Mouse (Mus musculus): ENCODE measurements at regions not wholly inside any gene's neighbourhood (a gene's known extent, or its start where the extent isn't known, plus 50 kb on each side); places are given as distances from the start of the nearest gene placed in this dataset.

DNA sequence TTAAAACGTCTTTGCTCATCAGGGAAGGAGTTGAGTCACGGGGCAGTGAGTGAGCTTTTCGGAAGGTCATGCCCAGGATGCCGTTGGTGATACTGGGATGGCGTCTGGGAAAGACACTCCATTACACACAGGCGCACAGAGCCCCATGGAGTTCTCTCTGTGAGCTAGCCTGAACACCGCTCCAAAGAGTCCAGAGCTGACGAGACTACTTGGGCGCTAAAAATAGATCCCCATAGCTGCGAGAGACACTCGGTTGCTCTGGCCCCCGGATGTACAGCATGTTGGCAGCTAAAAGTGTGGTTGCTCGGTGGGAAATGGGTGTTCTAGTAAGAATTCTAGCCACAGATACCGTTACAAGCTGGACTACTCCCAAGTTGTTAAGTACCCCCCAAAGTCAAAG is 306.5 kb upstream of the Pabpc6 start:
- TF ChIP-seq POLR2A (IDR thresholded peaks at IDR 0.05; ENCODE audit: insufficient read depth, low read length) (no peak), CTCF (IDR thresholded peaks at IDR 0.05; ENCODE audit: low read depth, low read length) (no peak), EP300 (IDR thresholded peaks at IDR 0.05; ENCODE audit: insufficient read depth, low read depth, low read length) (no peak)
- Histone ChIP-seq H3K27me3 (ENCODE audit: control insufficient read depth, insufficient read depth, low read length, poor library complexity, severe bottlenecking) (no peaks in the 10 kb centered on the region), H3K36me3 (ENCODE audit: control insufficient read depth, insufficient read depth, low read length, poor library complexity, severe bottlenecking) (no peaks in the 10 kb centered on the region), H3K27ac (ENCODE audit: insufficient read depth, low read length) (no peak overlapping the region), H3K9ac (ENCODE audit: low read depth, poor library complexity, severe bottlenecking) (no peak overlapping the region), H3K4me1 (ENCODE audit: control insufficient read depth, insufficient read depth, low read length) (no peaks in the 10 kb centered on the region), H3K4me3 (ENCODE audit: low read depth, low read length) (no peak overlapping the region), H3K9me3 (replicated peaks; ENCODE audit: control insufficient read depth, insufficient read depth, low read length, poor library complexity, severe bottlenecking) (no peaks in the 10 kb centered on the region)

DNA sequence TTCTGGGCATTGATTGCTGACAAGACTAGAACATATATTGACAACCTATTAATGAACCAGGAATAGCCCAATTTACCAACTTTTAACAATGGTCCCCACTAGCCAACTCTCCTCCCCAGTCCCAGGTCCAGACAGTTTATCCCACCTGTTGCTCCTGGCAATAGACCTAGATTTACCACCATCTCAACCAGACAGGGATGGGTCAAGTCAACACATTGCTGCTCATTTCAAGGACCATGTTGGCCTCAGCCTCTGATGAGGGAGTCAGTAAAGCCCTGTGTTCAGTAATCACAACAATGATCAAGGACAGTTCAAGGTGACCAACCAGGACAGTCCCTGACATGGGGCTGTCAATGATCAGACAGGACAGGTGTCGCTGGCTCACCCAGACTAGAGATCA is 305.6 kb upstream of the Pabpc6 start:
- Histone ChIP-seq H3K27me3 (ENCODE audit: control insufficient read depth, insufficient read depth, low read length, poor library complexity, severe bottlenecking) (no peaks in the 10 kb centered on the region), H3K4me3 (ENCODE audit: low read depth, low read length) (no peak overlapping the region), H3K9me3 (replicated peaks; ENCODE audit: control insufficient read depth, insufficient read depth, low read length, poor library complexity, severe bottlenecking) (no peaks in the 10 kb centered on the region), H3K9ac (ENCODE audit: low read depth, poor library complexity, severe bottlenecking) (no peak overlapping the region), H3K27ac (ENCODE audit: insufficient read depth, low read length) (no peak overlapping the region), H3K36me3 (ENCODE audit: control insufficient read depth, insufficient read depth, low read length, poor library complexity, severe bottlenecking) (no peaks in the 10 kb centered on the region), H3K4me1 (ENCODE audit: control insufficient read depth, insufficient read depth, low read length) (no peaks in the 10 kb centered on the region)
- TF ChIP-seq POLR2A (IDR thresholded peaks at IDR 0.05; ENCODE audit: insufficient read depth, low read length) (no peak), CTCF (IDR thresholded peaks at IDR 0.05; ENCODE audit: low read depth, low read length) (no peak), EP300 (IDR thresholded peaks at IDR 0.05; ENCODE audit: insufficient read depth, low read depth, low read length) (no peak)

DNA sequence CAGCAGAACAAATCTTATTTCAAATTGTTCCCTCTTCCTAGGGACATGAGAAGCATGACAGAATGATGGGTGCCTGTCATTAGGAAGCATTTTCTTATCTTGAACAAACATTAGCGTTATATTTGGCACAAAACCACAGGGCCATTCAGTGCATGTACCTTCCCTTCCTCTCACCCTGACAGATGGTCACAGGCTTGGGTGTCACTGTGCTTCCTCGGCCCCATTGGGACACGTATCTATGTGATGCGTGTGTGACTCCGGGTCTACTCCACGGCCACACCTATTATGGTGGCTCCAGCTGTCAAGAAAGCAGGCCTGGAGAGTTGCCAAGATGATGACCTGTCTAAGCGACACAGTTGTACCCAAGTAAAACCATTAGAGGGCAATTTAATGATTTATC is 298.5 kb upstream of the Pabpc6 start:
- Histone ChIP-seq H3K27ac (ENCODE audit: insufficient read depth, low read length) (no peak overlapping the region), H3K36me3 (ENCODE audit: control insufficient read depth, insufficient read depth, low read length, poor library complexity, severe bottlenecking) (no peaks in the 10 kb centered on the region), H3K9me3 (replicated peaks; ENCODE audit: control insufficient read depth, insufficient read depth, low read length, poor library complexity, severe bottlenecking) (no peaks in the 10 kb centered on the region), H3K4me1 (ENCODE audit: control insufficient read depth, insufficient read depth, low read length) (no peaks in the 10 kb centered on the region), H3K9ac (ENCODE audit: low read depth, poor library complexity, severe bottlenecking) (no peak overlapping the region), H3K27me3 (ENCODE audit: control insufficient read depth, insufficient read depth, low read length, poor library complexity, severe bottlenecking) (no peaks in the 10 kb centered on the region), H3K4me3 (ENCODE audit: low read depth, low read length) (no peak overlapping the region)
- no peak for TF ChIP-seq CTCF (IDR thresholded peaks at IDR 0.05; ENCODE audit: low read depth, low read length)
- no peak for TF ChIP-seq POLR2A (IDR thresholded peaks at IDR 0.05; ENCODE audit: insufficient read depth, low read length)
- TF ChIP-seq EP300 (IDR thresholded peaks at IDR 0.05; ENCODE audit: insufficient read depth, low read depth, low read length): no peak

DNA sequence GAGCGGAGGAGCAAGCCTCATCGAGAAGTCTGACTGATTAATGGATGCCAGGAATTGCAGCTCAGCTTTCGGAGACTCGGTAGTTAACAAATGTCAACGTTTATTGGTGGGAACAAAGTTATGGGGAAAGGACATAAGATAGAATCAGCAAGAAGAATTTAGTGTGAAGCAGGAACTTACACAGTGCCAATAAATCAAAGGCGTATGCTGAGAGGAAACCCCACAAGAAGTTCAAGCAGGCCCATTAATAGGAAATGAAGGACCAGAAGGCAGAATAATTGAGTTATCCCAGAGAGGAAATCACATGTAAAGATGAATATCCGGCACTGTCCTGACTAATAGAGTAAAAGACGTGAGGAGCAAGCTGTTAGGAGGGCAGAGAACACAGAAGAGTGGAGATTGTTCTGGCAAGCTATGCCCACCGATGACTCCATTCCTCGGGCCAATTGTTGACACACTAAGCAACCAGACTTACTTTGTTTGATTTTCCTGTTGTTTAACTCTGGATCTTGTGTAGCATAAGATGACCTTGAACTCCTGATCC is 293.4 kb upstream of the Pabpc6 start:
- H3K36me3 ChIP-seq (ENCODE audit: control insufficient read depth, insufficient read depth, low read length, poor library complexity, severe bottlenecking): no peaks in the 10 kb centered on the region
- no peak overlapping the region for H3K27ac ChIP-seq (ENCODE audit: insufficient read depth, low read length)
- H3K9me3 ChIP-seq (replicated peaks; ENCODE audit: control insufficient read depth, insufficient read depth, low read length, poor library complexity, severe bottlenecking): no peaks in the 10 kb centered on the region
- H3K27me3 ChIP-seq (ENCODE audit: control insufficient read depth, insufficient read depth, low read length, poor library complexity, severe bottlenecking): no peaks in the 10 kb centered on the region
- no peak overlapping the region for H3K4me3 ChIP-seq (ENCODE audit: low read depth, low read length)
- H3K9ac ChIP-seq (ENCODE audit: low read depth, poor library complexity, severe bottlenecking): no peak overlapping the region
- TF ChIP-seq EP300 (IDR thresholded peaks at IDR 0.05; ENCODE audit: insufficient read depth, low read depth, low read length) (no peak), POLR2A (IDR thresholded peaks at IDR 0.05; ENCODE audit: insufficient read depth, low read length) (no peak), CTCF (IDR thresholded peaks at IDR 0.05; ENCODE audit: low read depth, low read length) (no peak)
- H3K4me1 ChIP-seq (ENCODE audit: control insufficient read depth, insufficient read depth, low read length): no peaks in the 10 kb centered on the region

DNA sequence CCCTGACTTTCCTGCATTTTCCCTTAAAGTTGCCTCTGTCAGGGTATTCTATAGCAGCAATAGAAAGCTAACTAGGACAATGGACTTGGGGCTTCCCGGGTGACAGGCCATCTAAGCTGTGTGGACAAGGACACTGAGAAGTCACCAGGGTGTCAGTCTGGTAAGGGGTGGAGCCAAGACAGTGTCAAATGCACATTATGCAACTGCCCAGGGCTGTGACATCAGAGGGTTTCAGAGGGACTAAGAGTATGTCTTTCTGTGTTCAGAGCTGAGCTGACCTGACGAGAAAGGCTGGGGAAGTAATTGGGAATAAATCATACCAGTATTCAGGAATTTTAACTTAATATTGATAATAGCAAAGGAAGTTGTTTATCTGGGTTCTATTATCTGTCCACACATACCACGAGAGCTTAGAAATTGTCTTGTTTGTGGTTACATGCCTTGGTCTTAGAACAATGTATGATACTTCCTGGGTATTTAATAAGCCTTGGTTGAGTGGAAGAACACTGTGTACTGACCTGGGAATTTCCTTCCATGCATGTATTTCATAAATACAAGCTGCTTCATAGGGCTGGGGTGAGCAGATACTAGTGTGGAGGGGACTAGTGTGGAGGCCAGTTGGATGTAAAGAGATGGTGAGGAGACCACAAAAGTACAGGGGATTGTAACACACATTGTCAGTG is 279.6 kb upstream of the Pabpc6 start:
- no peak overlapping the region for H3K9ac ChIP-seq (ENCODE audit: low read depth, poor library complexity, severe bottlenecking)
- H3K4me1 ChIP-seq (ENCODE audit: control insufficient read depth, insufficient read depth, low read length): no peaks in the 10 kb centered on the region
- H3K27me3 ChIP-seq (ENCODE audit: control insufficient read depth, insufficient read depth, low read length, poor library complexity, severe bottlenecking): no peaks in the 10 kb centered on the region
- no peak overlapping the region for H3K4me3 ChIP-seq (ENCODE audit: low read depth, low read length)
- H3K36me3 ChIP-seq (ENCODE audit: control insufficient read depth, insufficient read depth, low read length, poor library complexity, severe bottlenecking): no peaks in the 10 kb centered on the region
- no peak overlapping the region for H3K27ac ChIP-seq (ENCODE audit: insufficient read depth, low read length)
- TF ChIP-seq POLR2A (IDR thresholded peaks at IDR 0.05; ENCODE audit: insufficient read depth, low read length): no peak
- no peak for TF ChIP-seq CTCF (IDR thresholded peaks at IDR 0.05; ENCODE audit: low read depth, low read length)
- no peak for TF ChIP-seq EP300 (IDR thresholded peaks at IDR 0.05; ENCODE audit: insufficient read depth, low read depth, low read length)
- H3K9me3 ChIP-seq (replicated peaks; ENCODE audit: control insufficient read depth, insufficient read depth, low read length, poor library complexity, severe bottlenecking): no peaks in the 10 kb centered on the region

DNA sequence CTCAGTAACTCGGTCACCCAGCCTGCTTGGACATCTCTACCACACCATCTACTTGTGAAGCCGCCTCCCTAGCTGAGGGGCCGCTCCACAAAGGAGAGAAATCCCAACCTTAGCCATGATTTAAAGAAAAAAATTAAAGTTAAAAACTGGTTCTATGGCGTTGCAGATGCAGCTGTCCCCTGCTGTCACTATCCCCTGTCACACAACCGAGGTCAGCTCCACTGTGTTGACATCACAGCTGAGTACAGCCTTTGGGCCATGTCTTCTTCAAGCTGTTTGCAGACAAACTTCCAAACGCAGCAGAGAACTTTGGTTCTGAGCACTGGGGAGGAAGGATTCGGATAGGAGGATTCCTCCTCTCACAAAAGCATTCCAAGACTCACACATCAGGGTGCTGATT is 278.1 kb upstream of the Pabpc6 start:
- Histone ChIP-seq H3K4me1 (ENCODE audit: control insufficient read depth, insufficient read depth, low read length) (no peaks in the 10 kb centered on the region), H3K27ac (ENCODE audit: insufficient read depth, low read length) (no peak overlapping the region), H3K4me3 (ENCODE audit: low read depth, low read length) (no peak overlapping the region), H3K9ac (ENCODE audit: low read depth, poor library complexity, severe bottlenecking) (no peak overlapping the region), H3K9me3 (replicated peaks; ENCODE audit: control insufficient read depth, insufficient read depth, low read length, poor library complexity, severe bottlenecking) (no peaks in the 10 kb centered on the region), H3K36me3 (ENCODE audit: control insufficient read depth, insufficient read depth, low read length, poor library complexity, severe bottlenecking) (no peaks in the 10 kb centered on the region), H3K27me3 (ENCODE audit: control insufficient read depth, insufficient read depth, low read length, poor library complexity, severe bottlenecking) (no peaks in the 10 kb centered on the region)
- TF ChIP-seq POLR2A (IDR thresholded peaks at IDR 0.05; ENCODE audit: insufficient read depth, low read length) (no peak), CTCF (IDR thresholded peaks at IDR 0.05; ENCODE audit: low read depth, low read length) (no peak), EP300 (IDR thresholded peaks at IDR 0.05; ENCODE audit: insufficient read depth, low read depth, low read length) (no peak)

Data from ES-Bruce4 (cell line).